Mouse (Mus musculus): Measurements from ENCODE around the gene Prkcq.

DNA sequence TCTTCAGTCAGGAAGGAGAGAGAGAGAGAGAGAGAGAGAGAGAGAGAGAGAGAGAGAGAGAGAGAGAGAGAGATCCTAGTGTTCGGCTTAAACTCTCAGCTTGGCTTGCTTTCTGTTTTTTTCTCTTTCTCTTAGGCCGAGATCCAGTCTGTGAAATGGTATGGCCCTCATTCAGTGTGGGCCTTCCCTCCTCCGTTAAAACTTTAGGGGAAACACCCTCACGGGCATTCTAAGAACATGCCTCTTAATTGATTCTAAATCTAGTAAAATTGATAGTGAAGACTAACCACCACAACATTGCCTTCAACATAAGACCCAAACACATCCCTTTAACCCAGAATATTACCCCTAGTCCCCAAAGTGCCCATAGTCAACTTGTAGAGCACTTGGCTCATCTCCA lies 66.3 kb downstream of the Prkcq start:
- TF ChIP-seq POLR2A (IDR thresholded peaks at IDR 0.05; ENCODE audit: control insufficient read depth, low read depth, low read length) (no peak), CTCF (IDR thresholded peaks at IDR 0.05; ENCODE audit: control insufficient read depth, insufficient read depth, insufficient replicate concordance, low read depth, low read length) (no peak)
